ENCODE assay signal across 8 mouse cellular contexts in genomic region chr14:14054386-14054785, GRCm38 (mm10).
DNase-seq lines count a peak whose midpoint lies in the region; ATAC-seq and TF ChIP-seq lines count a peak whose summit lies in the region.

No protein-coding gene starts in this region.

- no peak overlapping the region for H3K27ac ChIP-seq in limb, embryonic 14.5 days (replicated peaks; ENCODE audit: low read depth, low read length)
- H3K27ac ChIP-seq in limb, embryonic 10.5 days, result no peak overlapping the region
- H3K27ac ChIP-seq in midbrain, embryonic 13.5 days, result no peak overlapping the region

- no peaks in the 10 kb centered on the region for H3K27me3 ChIP-seq in limb, embryonic 14.5 days (ENCODE audit: control insufficient read depth, insufficient read depth, low read length)
- H3K27me3 ChIP-seq in limb, embryonic 10.5 days (ENCODE audit: low read depth, poor library complexity, severe bottlenecking), result no peaks in the 10 kb centered on the region
- no peaks in the 10 kb centered on the region for H3K27me3 ChIP-seq in midbrain, embryonic 13.5 days

- no peak overlapping the region for H3K9ac ChIP-seq in limb, embryonic 14.5 days (ENCODE audit: low read depth, low read length, severe bottlenecking)
- no peak overlapping the region for H3K9ac ChIP-seq in midbrain, embryonic 13.5 days (replicated peaks)

- H3K9me3 ChIP-seq in limb, embryonic 14.5 days (ENCODE audit: control insufficient read depth, low read length), result no peaks in the 10 kb centered on the region
- H3K9me3 ChIP-seq in limb, embryonic 10.5 days (replicated peaks), result no peaks in the 10 kb centered on the region
- no peaks in the 10 kb centered on the region for H3K9me3 ChIP-seq in midbrain, embryonic 13.5 days

- no peaks in the 10 kb centered on the region for H3K4me1 ChIP-seq in limb, embryonic 14.5 days (ENCODE audit: control insufficient read depth, insufficient read depth, low read length)
- H3K4me1 ChIP-seq in limb, embryonic 10.5 days, result no peaks in the 10 kb centered on the region
- no peaks in the 10 kb centered on the region for H3K4me1 ChIP-seq in midbrain, embryonic 13.5 days (replicated peaks)

- TF ChIP-seq POLR2A in limb, embryonic 14.5 days (IDR thresholded peaks at IDR 0.05; ENCODE audit: borderline replicate concordance, extremely low read depth, insufficient read depth, insufficient read length), result no peak

- no peak overlapping the region for H3K4me3 ChIP-seq in limb, embryonic 14.5 days (replicated peaks; ENCODE audit: low read length)
- H3K4me3 ChIP-seq in limb, embryonic 10.5 days, result no peak overlapping the region
- H3K4me3 ChIP-seq in midbrain, embryonic 13.5 days (replicated peaks), result no peak overlapping the region

- H3K36me3 ChIP-seq in limb, embryonic 14.5 days (ENCODE audit: control insufficient read depth, insufficient read depth, low read length), result peaks cover 34% of the 10 kb centered on the region
- peaks cover 42% of the 10 kb centered on the region for H3K36me3 ChIP-seq in limb, embryonic 10.5 days
- peaks cover 22% of the 10 kb centered on the region for H3K36me3 ChIP-seq in midbrain, embryonic 13.5 days

- DNase-seq in adrenal gland, postnatal 10 days, result peak; percentile 18
- no peak for DNase-seq in adrenal gland, postnatal 4 days (ENCODE audit: low spot score in 2 of 2)
- DNase-seq in limb, embryonic 14.5 days (ENCODE audit: low spot score), result peak; percentile 34
- no peak for DNase-seq in limb, embryonic 10.5 days (ENCODE audit: low spot score)
- DNase-seq in forelimb bud, embryonic 11.5 days (ENCODE audit: low read depth, low spot score), result peak; percentile 20
- DNase-seq in spleen, adult 18-20 months, result no peak
- no peak for DNase-seq in gastrocnemius, postnatal 10 days

- no peak for ATAC-seq in limb, embryonic 14.5 days (ENCODE audit: low FRiP score, low read depth)
- peak; percentile 80 for ATAC-seq in midbrain, embryonic 13.5 days

- H3K4me2 ChIP-seq in limb, embryonic 14.5 days (replicated peaks; ENCODE audit: low read depth, low read length, severe bottlenecking), result no peak overlapping the region
- no peak overlapping the region for H3K4me2 ChIP-seq in midbrain, embryonic 13.5 days (replicated peaks)

- WGBS in limb, embryonic 14.5 days, result 95% methylated on average over 2 of the region's 2 CpGs
- 96% methylated on average over 2 of the region's 2 CpGs for WGBS in limb, embryonic 10.5 days
- 92% methylated on average over 2 of the region's 2 CpGs for WGBS in midbrain, embryonic 13.5 days

Comparison
In these comparisons a context has a peak if more than half of its experiments do, and no peak if none do; other contexts are left out.
1. DNase-seq: peak in adrenal gland, postnatal 10 days (single experiment), limb, embryonic 14.5 days (single experiment) and forelimb bud, embryonic 11.5 days (single experiment); none in adrenal gland, postnatal 4 days (0 of 2), limb, embryonic 10.5 days (single experiment), spleen, adult 18-20 months (0 of 2) and gastrocnemius, postnatal 10 days (single experiment).